Comparison of ENCODE assay signal across 8 mouse cellular contexts in the genomic region with DNA sequence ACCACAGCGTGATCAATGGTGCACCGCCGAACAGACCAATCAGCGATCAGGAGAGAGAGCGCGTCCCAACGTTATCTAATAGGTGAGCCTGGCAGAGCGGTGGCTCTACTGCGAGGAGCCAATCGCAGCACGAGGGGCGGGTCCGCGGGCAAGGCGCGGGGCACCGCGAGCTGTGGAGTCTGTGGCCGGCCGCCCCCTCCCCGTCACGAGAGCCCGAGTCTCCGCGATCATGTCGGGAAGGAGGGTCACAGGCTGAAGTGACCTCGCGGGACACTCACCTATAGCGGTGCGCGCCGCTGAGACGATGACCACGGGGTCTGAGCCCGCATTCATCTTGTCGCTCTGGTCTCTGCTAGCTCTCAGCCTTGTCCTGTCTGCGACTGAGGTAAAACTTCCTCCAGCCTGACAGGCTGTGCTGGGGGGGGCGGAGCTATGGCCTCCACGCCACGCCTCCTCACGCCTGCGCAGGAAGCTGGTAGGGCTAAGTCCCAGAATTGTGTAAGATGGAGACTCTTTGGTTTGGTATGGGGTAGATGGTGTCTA. TPM values are rescaled to one million over a fixed set of nuclear protein-coding genes. Genes with fewer than 3 reads are reported as not detected.
DNase-seq lines count a peak whose midpoint lies in the region; ATAC-seq and TF ChIP-seq lines count a peak whose summit lies in the region.

A gene (minus strand): TSS at position 417 of the 543 bp plus-strand sequence.

- no peaks in the 10 kb centered on the region for H3K27me3 ChIP-seq in hindbrain, postnatal 0 days (ENCODE audit: insufficient read depth, low read length)

- H3K9ac ChIP-seq in hindbrain, postnatal 0 days (replicated peaks; ENCODE audit: low read length), result peak within 1 kb of the TSS; percentile 61

- 0 out of 2 replicates have a peak, but pooled peaks cover 3% of the 10 kb centered on the region for H3K4me1 ChIP-seq in hindbrain, postnatal 0 days (ENCODE audit: insufficient read depth, low read length)

- under 1% methylated on average over 41 of the region's 42 CpGs for WGBS in hindbrain, postnatal 0 days

- H3K27ac ChIP-seq in gastrocnemius, adult 2 months, result peak within 1 kb of the TSS; percentile 88
- H3K27ac ChIP-seq in hindbrain, postnatal 0 days, result peak within 1 kb of the TSS; percentile 85
- H3K27ac ChIP-seq in left cerebral cortex, adult 2 months, result peak within 1 kb of the TSS; percentile 94

- peak within 1 kb of the TSS; percentile 89 for H3K4me3 ChIP-seq in gastrocnemius, adult 2 months
- peak within 1 kb of the TSS; percentile 52 for H3K4me3 ChIP-seq in hindbrain, postnatal 0 days (ENCODE audit: low read length)
- H3K4me3 ChIP-seq in left cerebral cortex, adult 2 months, result peak within 1 kb of the TSS; percentile 84

- ATAC-seq in hindbrain, postnatal 0 days, result peak; percentile 99
- ATAC-seq in megakaryocyte, adult 5-6 weeks (ENCODE audit: poor library complexity, severe bottlenecking), result peak; percentile 96

- H3K9me3 ChIP-seq in hindbrain, postnatal 0 days (ENCODE audit: low read length), result no peaks in the 10 kb centered on the region

- DNase-seq in WW6 (ENCODE audit: low read depth, low spot score), result peak; percentile 86
- peak; percentile 89 to 91 for DNase-seq in cerebellum, postnatal 4 days (ENCODE audit: low spot score in 2 of 2)
- DNase-seq in gastrocnemius, adult 2 months, result peak; percentile 96
- peak; percentile 97 for DNase-seq in hindbrain, postnatal 0 days (ENCODE audit: low spot score)
- peak; percentile 91 to 94 for DNase-seq in left cerebral cortex, adult 2 months (ENCODE audit: extremely low spot score in 1 of 2, low spot score in 2 of 2)
- peak; percentile 94 to 96 for DNase-seq in right cerebral cortex, adult 2 months (ENCODE audit: low spot score in 2 of 2)
- peak; percentile 93 for DNase-seq in urinary bladder, postnatal 14 days (ENCODE audit: low spot score)

- intact Hi-C loops in gastrocnemius, adult 2 months (cut with DNase I), result no loop called here
- intact Hi-C loops in left cerebral cortex, adult 2 months (cut with DNase I), result loop anchor here (1.0 to 2.0 kb wide), 2 partner anchors 32 to 44 kb away; a partner anchor contains a TSS

- TF ChIP-seq CTCF in gastrocnemius, adult 2 months (IDR thresholded peaks at IDR 0.05), result no peak
- TF ChIP-seq CTCF in hindbrain, postnatal 0 days (IDR thresholded peaks at IDR 0.05; ENCODE audit: low read depth), result no peak
- TF ChIP-seq CTCF in left cerebral cortex, adult 2 months (IDR thresholded peaks at IDR 0.05), result no peak

- H3K36me3 ChIP-seq in hindbrain, postnatal 0 days (ENCODE audit: insufficient read depth, low read length), result peaks cover 6% of the 10 kb centered on the region; the same call in 1 of the 2 replicates

- H3K4me2 ChIP-seq in hindbrain, postnatal 0 days (ENCODE audit: low read depth, low read length), result peak within 1 kb of the TSS; percentile 80

RNA-seq across cellular contexts. Expression of the gene that starts here (rescaled TPM):
- total RNA-seq in gastrocnemius, adult 2 months (2021), result 1 to 10 TPM; 2.6 to 4.9 TPM
- 155 and 161 TPM in 2 replicates for total RNA-seq in hindbrain, postnatal 0 days (2014; rRNA removed)
- 212 and 215 TPM in 2 replicates for polyA plus RNA-seq in hindbrain, postnatal 0 days (2015; fragmentation: Nextera tagmentation; extraction: Ambion mirVana)
- total RNA-seq in left cerebral cortex, adult 2 months (2021), result 10 to 100 TPM; 53.4 to 55.6 TPM
- total RNA-seq in megakaryocyte, adult 5-6 weeks (2015), result 7.6 and 9.0 TPM in 2 replicates
- 9.1 and 9.8 TPM in 2 replicates for total RNA-seq in megakaryocyte, adult 5-6 weeks (2017)

Comparison
In these comparisons a context has a peak if more than half of its experiments do, and no peak if none do; other contexts are left out.
1. Peak in every context shown above with its lines: DNase-seq, ATAC-seq, H3K4me3 ChIP-seq and H3K27ac ChIP-seq.
2. RNA of the gene that starts here (total RNA-seq): 155 to 161 TPM in hindbrain, postnatal 0 days and 53.4 to 55.6 TPM in left cerebral cortex, adult 2 months; 7.6 to 9.8 TPM in megakaryocyte, adult 5-6 weeks and 2.6 to 4.9 TPM in gastrocnemius, adult 2 months; every median in the first group is over 4 times any median in the second.